Mouse (Mus musculus) bone marrow, adult 2 months (tissue): ENCODE data around the gene Scyl2.

Experiments used
- CTCF ChIP-seq: fragments of 200-500 bp; IDR thresholded peaks from 2 replicates; pipeline ENCODE4 v1.5.1; 2011; ENCODE audit warnings: low read length, control low read depth; ENCODE audit not compliant: control insufficient read depth, insufficient read depth
- POLR2A ChIP-seq: fragments of 200-500 bp; IDR thresholded peaks from 2 replicates; pipeline ENCODE4 v1.6.1; 2011; ENCODE audit warnings: low read depth, mild to moderate bottlenecking, control low read depth, low read length, borderline replicate concordance; ENCODE audit not compliant: control insufficient read depth

- no peak for TF ChIP-seq CTCF
- no peak for TF ChIP-seq POLR2A
Observed at GRCm38 (mm10) chr10:89682157-89682556, 3.9 kb downstream of the Scyl2 start.
